Mouse (Mus musculus) neutrophil, adult 5-6 weeks (primary cell): Measurements from ENCODE around the gene Card10. TPM values are rescaled to one million over a fixed set of nuclear protein-coding genes. Genes with fewer than 3 reads are reported as not detected.
A peak's percentile ranks its signal among the peaks of the same experiment; 100 is the strongest.
"Not testable (repeated sequence)": the region's sequence is repeated elsewhere in the genome, so short reads cannot be mapped to it uniquely, and the experiment has no call there.

Experiments
- ATAC-seq: fragments of 151-379, 151-347 bp; 2 replicates; pipeline ENCODE4 v1.8.0; 2017; ENCODE audit warnings: mild to moderate bottlenecking, moderate TSS enrichment; ENCODE audit not compliant: insufficient number of reproducible peaks, poor library complexity, low FRiP score, severe bottlenecking; ENCODE audit errors: extremely low read depth
- total RNA-seq: library from RNA; stranded (forward); fragments of 200-1000 nt; gene quantifications from 2 replicates; pipeline ENCODE4 v1.2.3, GENCODE M21; 2017

Gene Card10
- 5.0 and 7.2 TPM in 2 replicates for total RNA-seq

DNA sequence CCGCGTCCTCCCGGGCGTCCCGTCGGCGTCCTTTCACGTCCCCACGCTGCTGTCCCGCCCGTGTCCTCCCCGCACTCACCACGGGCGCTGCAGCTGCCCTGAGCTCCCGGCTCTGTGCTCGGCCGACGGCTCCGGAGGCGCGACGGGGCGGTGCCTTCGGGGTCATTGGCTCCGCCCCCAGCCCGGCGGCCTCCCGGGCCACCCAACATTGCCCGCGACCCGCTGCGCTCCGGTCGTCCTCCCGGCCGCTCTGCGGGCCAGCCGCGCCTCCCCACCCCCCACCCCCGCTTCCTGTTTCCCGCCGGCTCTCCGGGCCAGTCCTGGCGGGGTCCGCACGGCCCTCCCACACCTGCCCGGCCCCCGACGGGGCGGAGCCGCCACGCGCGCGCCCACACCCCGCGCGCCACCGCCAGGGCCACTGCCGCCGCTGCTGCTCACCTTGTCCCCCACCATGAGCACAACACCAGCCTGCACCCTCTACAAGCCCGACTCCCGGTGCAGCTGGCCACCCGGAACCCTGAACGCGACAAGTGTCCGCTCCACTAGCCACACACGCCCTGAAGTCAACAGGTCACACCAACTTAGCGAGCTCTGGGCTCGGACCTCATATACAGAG is at the start of gene Card10:
Gene Card10 (minus strand): TSS at position 267 of the 616 bp plus-strand sequence.
- peak; percentile 39 for ATAC-seq

DNA sequence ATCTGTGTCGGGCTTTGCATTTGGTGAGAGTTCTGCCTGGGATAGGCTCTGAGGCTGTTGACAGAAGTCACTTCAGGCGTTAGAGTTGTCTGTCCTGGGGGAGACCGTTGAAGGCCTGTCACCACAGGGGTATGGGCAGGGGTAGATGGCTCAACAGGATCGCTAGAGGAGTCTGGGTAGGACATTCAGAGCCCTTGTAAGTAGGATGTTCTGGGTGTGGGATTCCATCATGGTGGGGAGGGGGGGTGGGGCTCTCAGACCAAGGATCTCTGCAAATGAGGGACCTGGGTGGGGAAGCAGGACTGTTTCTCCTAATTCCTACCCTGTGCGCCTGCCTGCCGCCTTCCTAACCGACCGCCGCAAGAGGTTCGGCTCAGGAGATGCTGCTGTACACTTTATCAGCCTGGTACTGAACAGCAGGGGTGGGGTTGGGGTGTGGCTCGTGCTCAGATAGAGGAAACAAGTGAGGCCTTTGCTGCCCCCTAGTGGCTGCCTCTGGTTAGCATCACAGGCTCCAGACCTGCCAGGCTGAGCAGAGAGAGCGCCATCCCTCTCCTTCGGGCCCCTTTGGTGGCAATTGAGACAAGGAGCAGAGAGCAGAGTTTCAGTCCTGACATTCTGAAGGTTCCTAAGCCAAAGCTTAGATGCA is 48.8 kb upstream of the Card10 start:
- ATAC-seq: peak; percentile 83

- ATAC-seq: no peak
Observed at GRCm38 (mm10) chr15:78850944-78851343, 48.1 kb upstream of the Card10 start.

DNA sequence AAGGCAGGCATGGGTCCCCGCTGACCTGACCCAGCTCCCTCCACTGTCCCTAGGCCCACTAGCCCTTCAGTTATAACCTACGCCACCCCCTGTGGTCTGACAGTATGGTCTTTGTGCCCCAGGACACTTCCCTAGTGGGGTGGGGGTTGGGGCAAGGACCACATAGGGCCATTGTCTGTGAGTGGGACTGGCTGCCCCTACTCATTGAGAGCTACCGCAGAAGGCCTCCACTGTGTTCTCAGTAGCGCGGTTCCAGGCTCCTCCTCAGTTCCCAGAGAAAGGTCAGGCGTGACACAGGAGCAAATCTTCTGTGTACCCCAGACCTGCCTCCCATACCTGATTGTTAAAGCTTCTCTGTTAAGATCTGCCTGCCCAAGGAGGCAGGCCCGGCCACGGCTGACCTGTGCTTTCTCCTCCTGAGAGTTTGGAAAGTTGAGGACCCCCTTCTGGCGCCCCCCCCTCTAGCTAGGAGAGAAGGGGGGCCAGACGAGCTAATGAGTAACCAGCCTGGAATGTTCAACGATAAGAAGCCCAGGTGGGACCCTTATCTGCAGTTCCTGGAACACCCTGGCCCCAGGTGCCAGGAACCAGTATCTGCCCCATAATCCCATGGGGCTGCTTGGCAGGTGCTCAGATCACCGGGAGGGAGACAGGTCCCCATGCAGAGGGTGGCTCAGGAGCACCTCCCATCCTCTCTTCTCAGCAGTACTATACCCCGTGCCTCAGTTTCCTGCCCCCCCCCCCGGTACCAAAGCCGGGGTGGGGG is 47.4 kb upstream of the Card10 start:
- no peak for ATAC-seq

DNA sequence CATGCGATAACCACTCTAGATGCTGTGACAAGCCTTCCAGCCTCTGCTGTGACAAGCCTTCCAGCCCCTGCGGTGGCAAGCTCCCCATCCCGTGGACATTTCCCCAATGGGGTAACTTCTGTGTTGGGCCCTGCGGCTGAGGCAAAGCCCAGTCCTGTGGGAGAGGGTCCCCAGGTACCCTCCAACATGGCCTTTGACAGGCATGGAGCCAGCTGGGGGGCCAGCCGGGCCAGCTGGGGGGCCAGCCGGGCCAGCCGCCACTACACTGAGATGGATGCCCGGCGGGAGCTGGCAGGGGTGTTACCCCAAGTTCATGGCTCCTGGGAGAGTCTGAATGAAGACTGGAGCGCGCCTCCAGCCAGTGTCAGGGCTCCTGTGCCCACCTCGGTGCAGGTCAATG is 46.6 kb upstream of the Card10 start:
- ATAC-seq: no peak

DNA sequence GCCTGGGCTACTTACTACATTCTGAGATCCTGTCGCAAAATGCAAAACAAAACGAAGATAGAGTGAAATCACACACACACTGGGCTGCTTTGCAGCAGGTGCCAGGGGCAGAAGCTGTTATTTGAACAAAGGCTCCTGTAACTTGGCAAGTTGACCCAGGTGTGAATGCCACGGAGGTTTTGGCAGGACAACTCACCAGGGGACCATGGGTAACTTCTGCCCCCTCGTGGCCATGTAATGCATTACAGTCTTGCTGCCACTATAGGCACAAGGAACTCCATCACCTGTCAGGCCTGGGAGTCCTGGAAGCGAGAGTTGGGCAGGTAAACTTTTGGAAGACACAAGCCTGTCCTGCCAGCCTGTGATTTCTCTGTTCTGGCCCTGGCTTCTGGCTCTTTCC is 45.6 kb upstream of the Card10 start:
- peak; percentile 60 for ATAC-seq

DNA sequence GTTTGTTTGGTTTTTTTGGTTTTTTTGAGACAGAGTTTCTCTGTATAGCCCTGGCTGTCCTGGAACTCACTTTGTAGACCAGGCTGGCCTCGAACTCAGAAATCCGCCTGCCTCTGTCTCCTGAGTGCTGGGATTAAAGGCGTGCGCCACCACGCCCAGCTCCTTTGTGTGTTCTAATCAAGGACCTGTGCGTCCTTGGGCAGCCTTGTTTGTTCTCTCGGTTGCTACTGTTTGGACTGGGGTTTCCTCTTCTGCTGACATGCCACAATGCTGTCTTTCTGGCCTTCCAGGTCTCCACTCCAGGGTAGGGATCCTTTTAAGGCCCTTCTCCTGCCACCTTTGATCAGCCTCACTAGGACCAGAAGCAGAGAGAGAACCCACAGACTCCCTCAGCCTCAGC is 44.0 kb upstream of the Card10 start:
- not testable (repeated sequence) for ATAC-seq

DNA sequence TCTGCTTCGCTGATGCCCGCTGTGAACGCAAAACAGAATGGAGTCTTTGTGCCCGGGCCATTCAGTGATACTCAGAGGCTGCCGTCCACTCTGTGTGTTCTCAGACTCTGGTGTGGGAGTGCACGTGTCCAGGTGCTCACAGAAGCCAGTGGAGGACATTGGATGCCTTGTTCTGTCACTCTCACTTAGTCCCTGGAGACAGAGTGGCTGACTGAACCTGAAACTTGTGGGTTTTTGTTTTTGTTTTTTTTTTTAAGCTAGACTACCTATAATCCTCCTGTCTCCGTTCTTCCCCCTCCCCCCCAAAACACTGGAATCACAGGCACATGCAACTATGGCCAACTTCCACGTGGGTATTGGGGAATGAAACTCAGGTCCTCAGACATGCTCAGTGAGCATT is 43.5 kb upstream of the Card10 start:
- no peak for ATAC-seq

- ATAC-seq: no peak
Observed at GRCm38 (mm10) chr15:78845867-78846266, 43.0 kb upstream of the Card10 start.

DNA sequence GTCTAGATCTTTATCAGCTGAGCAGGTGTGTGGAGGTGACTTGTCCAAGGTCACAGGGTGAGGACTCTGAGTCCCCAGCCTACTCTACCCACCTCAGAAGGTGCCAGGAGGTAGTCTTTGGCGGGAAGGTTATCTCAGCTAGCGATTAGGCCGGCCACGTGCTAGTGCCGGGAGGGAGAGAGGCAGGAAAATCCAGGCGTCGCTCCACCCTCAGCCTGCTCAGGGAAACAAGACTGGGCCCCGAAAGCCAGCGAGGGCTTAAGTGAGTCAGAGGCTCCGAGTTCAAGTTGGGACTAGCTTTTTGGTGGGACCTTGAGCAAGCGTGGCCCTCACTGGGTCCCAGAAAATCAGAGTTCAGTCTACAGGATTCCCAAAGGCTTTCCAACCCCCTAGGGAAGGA is 42.5 kb upstream of the Card10 start:
- no peak for ATAC-seq

DNA sequence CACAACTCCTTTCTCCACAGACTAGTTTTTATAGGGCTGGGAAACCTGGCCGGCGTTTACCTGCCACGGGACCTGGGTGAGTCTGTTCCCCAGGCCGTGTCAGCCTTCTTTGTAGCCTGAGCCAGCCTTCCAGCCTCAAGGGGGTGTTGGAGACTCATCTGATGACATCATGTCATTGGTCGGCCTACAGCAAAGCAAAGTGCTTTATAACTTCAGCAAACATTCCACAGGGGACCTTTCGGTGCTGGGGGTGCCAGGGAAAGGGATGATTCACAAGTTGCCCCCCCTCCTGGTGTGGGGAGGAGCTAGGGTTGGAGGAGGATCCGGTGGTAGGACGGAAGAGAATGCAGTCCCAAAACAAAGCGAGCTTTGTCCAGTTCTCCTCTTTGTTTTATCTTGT is 41.9 kb upstream of the Card10 start:
- ATAC-seq: no peak

DNA sequence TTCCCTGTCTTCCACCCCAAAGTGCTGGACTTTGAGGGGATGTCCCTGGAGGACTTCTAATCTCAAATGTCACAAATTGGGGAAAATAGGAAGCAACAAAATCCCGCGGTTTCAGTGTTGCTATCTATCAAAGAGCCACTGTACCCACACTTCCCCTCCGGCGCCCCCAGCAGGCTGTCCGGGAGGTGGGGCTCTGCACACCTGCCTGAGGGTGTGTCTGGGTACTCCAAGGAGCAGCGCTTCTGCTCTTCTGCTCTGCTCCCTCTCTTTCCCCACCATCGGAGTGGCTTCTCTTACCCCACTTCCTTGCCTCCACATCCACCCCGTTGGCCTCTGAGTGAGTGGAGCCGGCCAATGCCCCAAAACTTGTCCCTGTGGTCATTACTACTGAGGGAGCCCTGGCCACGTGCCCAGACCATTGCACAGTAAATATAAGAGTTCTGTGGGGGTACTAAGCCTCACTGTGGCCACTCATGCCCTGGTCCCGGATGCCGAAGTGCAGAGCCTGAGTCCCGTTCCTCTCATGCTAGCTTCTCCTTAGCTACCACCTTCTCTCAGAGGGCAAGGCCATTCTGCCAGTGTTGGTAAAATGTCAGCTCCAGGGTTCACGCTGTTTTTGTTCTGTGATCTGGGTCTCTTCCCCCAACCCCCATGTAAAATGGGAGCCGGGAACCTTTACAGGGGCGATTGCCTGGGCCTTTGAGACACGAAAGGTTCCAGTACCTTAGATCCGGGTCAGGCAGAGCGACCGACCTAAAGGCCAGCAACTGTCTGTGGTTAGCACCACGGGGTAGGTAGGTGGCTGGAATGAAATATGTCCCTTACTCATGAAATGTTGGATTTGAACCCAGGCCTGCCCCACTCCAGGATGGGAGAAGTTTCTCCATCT is 41.0 kb upstream of the Card10 start:
- ATAC-seq: no peak

DNA sequence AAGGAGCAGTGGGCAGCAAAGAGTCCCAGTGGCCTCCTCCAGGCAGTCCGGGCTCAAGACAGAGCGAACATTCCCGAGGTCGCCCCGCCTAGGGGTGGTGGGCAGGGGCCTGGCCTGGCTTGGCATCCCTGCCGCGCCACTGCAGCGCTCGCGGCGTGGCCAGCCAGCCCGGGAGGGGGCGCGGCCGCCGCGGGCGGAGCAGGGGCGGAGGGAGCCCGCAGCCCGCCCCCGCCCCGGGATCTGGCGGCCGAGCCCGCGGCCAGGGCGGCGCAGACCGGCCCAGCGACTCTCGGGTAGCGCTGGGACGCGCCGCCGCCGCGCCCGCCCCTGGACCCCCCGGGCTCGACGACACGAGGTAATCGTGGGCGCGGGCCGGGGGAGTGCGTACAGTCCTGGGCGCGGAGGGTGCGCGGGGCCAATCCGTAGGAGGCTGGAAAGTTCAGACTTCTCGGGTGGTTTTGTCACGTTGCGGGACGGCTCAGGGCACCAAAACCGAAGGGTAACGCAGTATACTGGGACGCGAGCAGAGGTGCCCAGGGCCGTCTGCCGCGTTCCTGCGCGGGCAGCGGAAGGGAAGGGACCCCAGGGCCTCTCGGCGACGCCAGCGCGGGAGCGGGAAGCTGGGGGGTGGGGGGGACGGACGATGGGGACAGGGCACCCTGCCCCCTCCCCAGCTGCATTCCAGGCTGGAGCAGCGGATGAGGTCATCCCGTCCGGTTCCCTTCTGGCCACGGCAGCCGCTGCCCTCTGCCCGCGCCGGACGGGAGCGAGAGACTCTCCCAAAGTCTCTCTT is 39.7 kb upstream of the Card10 start, which contains the start of gene Cdc42ep1:
Gene Cdc42ep1 (plus strand): TSS at position 254 of the 793 bp plus-strand sequence.
- no peak for ATAC-seq

GRCm38 (mm10) chr15:78841161-78841790 is 38.4 kb upstream of the Card10 start:
- no peak for ATAC-seq

DNA sequence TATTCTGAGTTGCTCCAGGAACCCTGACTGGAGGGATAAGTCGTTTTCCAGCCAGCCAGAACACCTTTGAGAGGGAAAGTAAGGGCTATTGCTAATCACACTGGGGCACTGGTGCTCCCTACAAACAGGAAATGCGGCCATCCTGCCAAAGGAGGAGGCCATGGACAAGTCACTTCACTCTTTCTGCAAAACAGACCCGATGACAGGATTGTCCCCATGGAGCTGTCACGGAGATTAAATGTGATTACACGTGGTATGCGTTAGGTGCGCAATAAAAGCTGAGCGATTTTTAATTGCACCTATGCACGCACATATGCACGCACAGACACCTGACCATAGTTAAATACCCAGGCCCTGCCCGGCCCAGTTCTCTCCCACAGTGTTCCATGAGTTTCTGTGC is 37.9 kb upstream of the Card10 start:
- no peak for ATAC-seq

GRCm38 (mm10) chr15:78840241-78840640 is 37.4 kb upstream of the Card10 start:
- ATAC-seq: no peak

GRCm38 (mm10) chr15:78839744-78840143 is 36.9 kb upstream of the Card10 start:
- no peak for ATAC-seq

- no peak for ATAC-seq
Observed at GRCm38 (mm10) chr15:78836086-78836621, 33.3 kb upstream of the Card10 start.
